Mouse (Mus musculus) C2C12 (cell line): ENCODE measurements at regions not wholly inside any gene's neighbourhood (a gene's known extent, or its start where the extent isn't known, plus 50 kb on each side); places are given as distances from the start of the nearest gene placed in this dataset.
A peak's percentile ranks its signal among the peaks of the same experiment; 100 is the strongest.

Experiments used
- H3K27me3 ChIP-seq: one replicate; pipeline ENCODE4 v1.6.1; 2011; ENCODE audit not compliant: control insufficient read depth, insufficient read depth, insufficient read length
- H3K36me3 ChIP-seq: one replicate; pipeline ENCODE4 v1.6.1; 2011; ENCODE audit not compliant: control insufficient read depth, insufficient read depth
- H3K4me3 ChIP-seq: one replicate; pipeline ENCODE4 v1.5.1; 2011; ENCODE audit warnings: mild to moderate bottlenecking, control low read depth; ENCODE audit not compliant: poor library complexity, insufficient read depth, severe bottlenecking
- H3K79me2 ChIP-seq: one replicate; pipeline ENCODE4 v1.6.1; 2011; ENCODE audit not compliant: control insufficient read depth, insufficient read depth
- H3K79me3 ChIP-seq: one replicate; pipeline ENCODE4 v1.6.1; 2011; ENCODE audit warnings: low read depth, control low read depth
- H3ac ChIP-seq: one replicate; pipeline ENCODE3; 2011; ENCODE audit warnings: low read depth; ENCODE audit not compliant: control insufficient read depth, insufficient read length
- CEBPB ChIP-seq: IDR thresholded peaks from one replicate; pipeline ENCODE4 v1.6.1; 2011; ENCODE audit warnings: low read depth, mild to moderate bottlenecking, control low read depth, moderate library complexity
- CTCF ChIP-seq: IDR thresholded peaks from one replicate; pipeline ENCODE4 v1.5.1; 2011; ENCODE audit not compliant: control insufficient read depth, insufficient read depth, insufficient read length
- FOSL1 ChIP-seq: IDR thresholded peaks from one replicate; pipeline ENCODE4 v1.8.0; 2011; ENCODE audit warnings: mild to moderate bottlenecking, low read length; ENCODE audit not compliant: poor library complexity, insufficient read depth, severe bottlenecking
- MAX ChIP-seq: IDR thresholded peaks from one replicate; pipeline ENCODE4 v1.6.1; 2011; ENCODE audit warnings: mild to moderate bottlenecking, control low read depth
- MYOD1 ChIP-seq: IDR thresholded peaks from one replicate; pipeline ENCODE4 v1.6.1; 2011; ENCODE audit warnings: low read depth; ENCODE audit not compliant: control insufficient read depth, insufficient read length
- MYOG ChIP-seq: IDR thresholded peaks from one replicate; pipeline ENCODE4 v1.6.1; 2011; ENCODE audit not compliant: control insufficient read depth, insufficient read length; ENCODE audit errors: extremely low read depth
- USF1 ChIP-seq: IDR thresholded peaks from one replicate; pipeline ENCODE4 v1.6.1; 2011; ENCODE audit warnings: low read depth, mild to moderate bottlenecking, control low read depth, moderate library complexity

GRCm38 (mm10) chr10:95079979-95080378 is 135.3 kb upstream of the Plxnc1 start:
- H3K4me3 ChIP-seq = no peak overlapping the region
- no peaks in the 10 kb centered on the region for H3K36me3 ChIP-seq
- H3K27me3 ChIP-seq = no peaks in the 10 kb centered on the region
- no peaks in the 10 kb centered on the region for H3K79me2 ChIP-seq
- H3ac ChIP-seq = no peak overlapping the region
- TF ChIP-seq USF1 (no peak), MYOD1 (no peak), FOSL1 (no peak), MAX (no peak), CTCF (no peak), MYOG (no peak), CEBPB (no peak)
- no peaks in the 10 kb centered on the region for H3K79me3 ChIP-seq

DNA sequence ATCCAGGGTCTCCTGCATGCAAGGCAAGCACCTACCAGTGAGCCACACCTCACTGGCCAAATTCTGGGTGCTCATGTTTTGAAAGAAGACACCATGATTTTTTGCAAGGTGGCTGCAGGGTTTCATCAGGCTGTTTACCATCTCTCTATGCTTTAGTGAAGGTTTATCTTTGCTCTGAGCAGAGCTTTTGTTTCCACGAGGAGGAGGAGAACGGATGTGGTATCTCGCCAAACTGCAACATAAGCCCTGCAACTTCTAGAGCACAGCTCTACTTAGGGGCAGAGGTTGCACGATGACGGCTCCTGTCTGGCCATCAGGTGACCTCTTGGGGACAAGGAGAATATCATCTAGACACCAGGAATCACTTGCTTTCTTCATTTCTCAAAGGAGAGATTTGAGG is 131.8 kb upstream of the Plxnc1 start:
- Histone ChIP-seq H3ac (no peak overlapping the region), H3K4me3 (no peak overlapping the region), H3K27me3 (no peaks in the 10 kb centered on the region), H3K79me2 (no peaks in the 10 kb centered on the region), H3K36me3 (no peaks in the 10 kb centered on the region), H3K79me3 (no peaks in the 10 kb centered on the region)
- TF ChIP-seq MAX (no peak), CEBPB (no peak), MYOG (no peak), USF1 (no peak), CTCF (no peak), FOSL1 (no peak), MYOD1 (no peak)

DNA sequence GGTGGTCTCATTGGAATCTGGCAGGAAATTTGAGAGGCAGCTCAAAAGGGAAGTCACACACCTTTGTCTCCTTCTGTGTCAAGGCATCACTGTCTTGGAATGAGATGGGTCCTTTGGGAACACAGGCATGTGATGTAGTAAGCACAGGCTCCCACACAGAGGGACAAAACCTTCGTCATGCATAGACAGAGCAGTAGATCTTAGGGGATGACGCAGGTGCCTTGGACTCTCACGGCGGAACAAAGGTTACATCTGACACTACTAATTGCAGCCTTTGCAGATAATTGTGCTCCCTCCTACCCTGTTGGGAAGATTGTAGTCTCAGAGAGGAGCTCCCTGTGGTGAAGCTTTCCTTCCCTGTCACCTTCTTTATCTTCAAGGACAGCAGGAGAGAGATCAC is 131.3 kb upstream of the Plxnc1 start:
- H3K4me3 ChIP-seq = no peak overlapping the region
- no peaks in the 10 kb centered on the region for H3K79me3 ChIP-seq
- no peak overlapping the region for H3ac ChIP-seq
- no peaks in the 10 kb centered on the region for H3K79me2 ChIP-seq
- H3K27me3 ChIP-seq = no peaks in the 10 kb centered on the region
- H3K36me3 ChIP-seq = no peaks in the 10 kb centered on the region
- TF ChIP-seq FOSL1 (no peak), MAX (no peak)

DNA sequence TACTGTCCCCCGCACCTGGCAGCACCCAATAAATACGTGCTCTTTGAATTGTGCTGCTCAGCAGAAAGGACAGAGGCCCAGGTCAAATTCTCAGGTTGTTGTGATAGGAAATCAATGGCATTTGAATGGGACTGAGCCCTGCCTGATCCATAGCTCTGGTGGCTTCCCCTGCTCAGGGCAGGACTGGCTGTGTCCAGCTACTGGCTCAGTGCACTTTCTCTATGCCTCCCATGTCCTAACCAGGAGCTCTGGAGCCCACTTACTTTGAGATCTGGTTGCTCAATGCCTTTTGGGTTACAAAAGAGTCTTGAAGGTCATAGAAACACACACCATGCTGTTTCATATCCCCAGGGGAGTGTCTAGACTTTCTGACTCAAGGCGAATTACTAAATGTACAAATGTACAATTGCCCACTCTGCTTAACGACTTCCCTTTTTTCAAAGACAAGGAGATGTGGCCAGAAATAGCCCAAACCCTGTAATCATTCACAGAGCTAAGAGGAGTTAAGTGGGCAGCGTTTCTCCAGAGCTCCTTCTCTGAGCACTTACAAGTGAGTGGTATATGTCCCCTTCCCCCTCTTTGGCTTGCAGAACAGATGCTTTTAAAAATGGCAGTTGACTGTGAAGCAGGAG is 130.4 kb upstream of the Plxnc1 start:
- H3K79me2 ChIP-seq = no peaks in the 10 kb centered on the region
- H3K4me3 ChIP-seq = no peak overlapping the region
- no peaks in the 10 kb centered on the region for H3K36me3 ChIP-seq
- no peaks in the 10 kb centered on the region for H3K79me3 ChIP-seq
- H3K27me3 ChIP-seq = no peaks in the 10 kb centered on the region
- no peak for TF ChIP-seq MYOG
- TF ChIP-seq CEBPB = peak; percentile 39
- no peak overlapping the region for H3ac ChIP-seq

GRCm38 (mm10) chr10:95074381-95074780 is 129.7 kb upstream of the Plxnc1 start:
- H3K79me3 ChIP-seq = no peaks in the 10 kb centered on the region
- TF ChIP-seq FOSL1 = no peak
- TF ChIP-seq USF1 = no peak
- TF ChIP-seq CTCF = no peak
- no peak for TF ChIP-seq MYOG
- no peak for TF ChIP-seq MAX
- TF ChIP-seq CEBPB = no peak
- TF ChIP-seq MYOD1 = no peak
- no peak overlapping the region for H3K4me3 ChIP-seq
- H3K36me3 ChIP-seq = no peaks in the 10 kb centered on the region
- no peaks in the 10 kb centered on the region for H3K79me2 ChIP-seq
- no peak overlapping the region for H3ac ChIP-seq
- H3K27me3 ChIP-seq = no peaks in the 10 kb centered on the region

DNA sequence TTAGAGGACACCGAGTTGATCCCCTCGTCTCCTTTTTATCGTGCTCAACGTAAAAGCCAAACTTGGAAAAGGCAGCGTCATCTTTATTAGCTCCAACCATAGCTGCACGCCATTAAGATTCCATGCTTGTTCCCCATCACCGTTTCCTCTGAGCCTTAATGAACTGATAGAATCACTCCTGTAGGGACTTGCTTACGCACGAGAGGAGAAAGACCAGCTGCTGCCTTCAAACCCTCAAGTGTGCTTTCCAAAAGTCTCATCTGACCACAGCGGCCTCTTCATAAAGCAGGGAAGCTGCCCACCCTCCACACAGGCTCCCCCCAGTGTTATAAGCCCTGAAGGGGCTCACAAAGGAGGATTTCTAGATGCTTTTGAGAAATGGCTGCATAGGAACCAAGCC is 123.3 kb upstream of the Plxnc1 start:
- Histone ChIP-seq H3ac (no peak overlapping the region), H3K79me3 (no peaks in the 10 kb centered on the region), H3K4me3 (no peak overlapping the region), H3K27me3 (no peaks in the 10 kb centered on the region), H3K36me3 (no peaks in the 10 kb centered on the region), H3K79me2 (no peaks in the 10 kb centered on the region)
- TF ChIP-seq USF1 (no peak), CEBPB (no peak), MYOD1 (no peak), MYOG (no peak), CTCF (no peak), MAX (no peak), FOSL1 (no peak)
